Mouse (Mus musculus) T-helper 2 cell (primary cell): ENCODE measurements around the gene Arhgap24.
"Not testable (repeated sequence)": the region's sequence is repeated elsewhere in the genome, so short reads cannot be mapped to it uniquely, and the experiment has no call there.

Experiments
- in situ Hi-C: fragments of 300-600 bp; cut with MboI, MseI; formaldehyde crosslinking; loops from one replicate; pipeline ENCODE4 v1.15.1; 2025; ENCODE audit warnings: high pct_unique_total_duplicates

Gene Arhgap24

DNA sequence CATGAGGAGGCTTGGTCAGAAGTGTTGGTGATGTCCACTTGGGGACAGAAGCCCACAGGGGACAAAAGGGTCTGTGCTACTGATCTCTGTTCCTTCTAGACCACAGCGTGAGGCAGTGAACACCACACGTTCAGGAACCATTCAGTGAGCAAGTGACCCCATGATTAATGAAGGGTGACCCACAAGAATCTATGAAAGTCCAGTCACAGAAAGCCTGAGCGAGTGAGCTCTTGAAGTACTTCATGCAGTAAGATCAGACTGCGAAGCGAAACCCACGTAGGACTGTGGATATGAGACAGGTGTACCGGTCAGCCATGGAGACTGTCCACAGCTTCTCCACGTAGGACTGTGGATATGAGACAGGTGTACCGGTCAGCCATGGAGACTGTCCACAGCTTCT is 391.8 kb downstream of the Arhgap24 start:
- in situ Hi-C loops, result not testable (repeated sequence)

DNA sequence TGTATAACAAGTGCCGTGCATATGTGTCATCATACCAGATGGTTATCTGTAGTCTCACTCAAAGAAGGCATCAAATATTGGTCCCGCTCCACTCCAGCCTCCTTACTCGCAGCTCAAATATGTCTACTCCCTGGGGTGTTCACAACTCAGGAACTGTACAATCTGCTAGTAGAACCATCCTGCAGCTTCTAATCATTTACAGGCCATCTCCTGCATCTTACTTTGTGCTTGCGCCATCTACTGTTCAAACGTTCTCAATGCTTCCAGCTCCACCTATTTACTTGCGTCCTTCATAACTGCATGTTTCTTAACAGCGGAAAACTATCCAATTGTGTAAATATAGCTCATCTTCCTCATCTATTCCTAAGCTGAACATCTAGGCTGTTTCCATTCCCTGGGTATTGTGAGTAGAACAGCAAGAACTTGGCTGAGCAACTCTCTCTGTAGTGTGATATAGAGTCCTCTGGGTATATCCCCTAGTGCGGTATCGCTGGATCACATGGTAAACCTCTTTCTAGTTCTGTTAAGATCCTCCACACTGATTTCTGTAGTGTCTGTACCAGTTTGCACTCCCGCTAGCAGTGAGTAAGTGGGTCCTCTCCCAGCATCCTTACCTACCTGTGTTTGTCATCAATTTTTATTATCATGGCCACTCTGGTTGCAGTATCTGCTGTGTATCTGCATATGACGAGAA is 393.6 kb downstream of the Arhgap24 start:
- in situ Hi-C loops, result loop anchor here (5.0 to 25.0 kb wide), 2 partner anchors 167 to 738 kb away; no protein-coding TSS in a partner anchor

DNA sequence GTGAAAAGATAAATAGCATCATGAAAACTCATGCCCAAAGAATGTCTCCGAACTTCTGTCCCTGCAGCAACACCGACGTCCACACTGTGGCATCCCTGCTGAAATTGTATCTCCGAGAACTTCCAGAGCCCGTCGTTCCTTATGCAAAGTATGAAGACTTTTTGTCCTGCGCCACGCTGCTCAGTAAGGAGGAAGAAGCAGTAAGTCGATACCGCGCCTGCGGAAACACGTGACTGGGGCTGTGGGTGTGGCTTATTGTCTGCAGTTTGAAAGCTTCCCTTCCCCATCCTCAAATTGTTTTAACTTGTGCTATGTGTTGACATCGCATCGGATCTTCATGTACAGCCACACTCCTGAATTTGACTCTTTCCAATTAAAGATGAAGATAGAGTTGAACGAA is 394.4 kb downstream of the Arhgap24 start:
- in situ Hi-C loops, result loop anchor here (5.0 to 25.0 kb wide), 2 partner anchors 168 to 737 kb away; no protein-coding TSS in a partner anchor

DNA sequence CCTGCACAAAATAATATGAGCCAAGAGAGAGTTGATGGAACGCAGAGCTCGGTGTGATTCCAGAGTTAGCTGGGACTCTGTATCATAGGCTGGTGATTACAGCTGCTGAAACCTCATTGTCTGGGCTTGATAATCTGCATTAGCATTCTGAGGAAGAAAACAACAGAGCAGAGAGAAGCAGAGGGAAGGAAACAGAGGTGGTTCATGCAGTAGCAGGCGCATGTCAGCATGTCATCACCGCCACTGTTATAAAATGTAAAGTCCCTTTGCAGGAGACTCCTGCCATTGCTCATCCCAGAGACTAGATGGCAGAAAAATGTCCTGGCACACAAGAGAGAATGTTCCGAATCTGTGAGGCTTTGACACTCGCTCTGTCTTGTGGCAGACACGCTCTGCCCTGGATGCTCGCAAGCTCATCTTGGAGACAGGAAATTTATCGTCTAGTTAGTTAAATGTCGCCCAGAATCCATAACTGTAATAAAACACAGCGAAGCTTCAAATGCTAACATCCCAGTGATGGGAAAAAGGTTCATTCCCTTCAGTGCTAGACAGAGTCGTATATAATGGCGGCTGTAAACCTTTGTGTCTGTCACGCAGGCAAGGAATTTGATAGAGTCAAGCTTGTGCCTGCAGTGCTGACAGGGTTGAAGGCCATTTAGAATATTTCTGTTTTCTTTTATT is 407.4 kb downstream of the Arhgap24 start:
- in situ Hi-C loops, result loop anchor here (25.0 kb wide), 1 partner anchor 724 kb away; no protein-coding TSS in a partner anchor

DNA sequence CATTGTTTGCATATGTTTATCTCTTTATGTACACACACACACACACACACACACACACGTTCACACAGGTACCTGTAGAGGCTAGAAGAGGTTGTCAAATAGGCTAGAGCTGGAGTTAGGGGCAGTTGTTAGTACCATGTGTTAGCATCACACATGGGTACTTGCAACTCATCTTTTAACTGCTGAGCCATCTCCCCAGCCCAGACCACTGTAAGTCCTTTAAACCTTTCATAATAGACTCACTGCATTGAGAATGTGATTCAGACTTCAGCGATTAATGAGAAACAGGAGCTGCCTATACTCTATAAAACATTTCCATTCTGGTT is 407.9 kb downstream of the Arhgap24 start:
- in situ Hi-C loops, result loop anchor here (25.0 kb wide), 1 partner anchor 723 kb away; no protein-coding TSS in a partner anchor

DNA sequence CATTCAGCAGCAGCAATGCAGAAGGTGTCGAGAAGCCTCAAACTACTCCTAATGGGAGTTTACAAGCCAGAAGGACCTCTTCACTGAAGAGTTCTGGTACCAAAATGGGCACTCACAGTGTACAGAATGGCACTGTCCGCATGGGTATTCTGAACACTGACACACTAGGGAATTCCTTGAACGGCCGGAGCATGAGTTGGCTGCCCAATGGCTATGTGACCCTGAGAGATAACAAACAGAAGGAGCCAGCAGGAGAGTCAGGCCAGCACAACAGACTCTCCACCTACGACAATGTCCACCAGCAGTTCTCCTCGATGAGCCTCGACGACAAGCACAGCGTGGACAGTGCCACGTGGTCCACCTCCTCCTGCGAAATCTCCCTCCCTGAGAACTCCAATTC is 411.0 kb downstream of the Arhgap24 start:
- in situ Hi-C loops, result loop anchor here (25.0 kb wide), 1 partner anchor 720 kb away; no protein-coding TSS in a partner anchor

DNA sequence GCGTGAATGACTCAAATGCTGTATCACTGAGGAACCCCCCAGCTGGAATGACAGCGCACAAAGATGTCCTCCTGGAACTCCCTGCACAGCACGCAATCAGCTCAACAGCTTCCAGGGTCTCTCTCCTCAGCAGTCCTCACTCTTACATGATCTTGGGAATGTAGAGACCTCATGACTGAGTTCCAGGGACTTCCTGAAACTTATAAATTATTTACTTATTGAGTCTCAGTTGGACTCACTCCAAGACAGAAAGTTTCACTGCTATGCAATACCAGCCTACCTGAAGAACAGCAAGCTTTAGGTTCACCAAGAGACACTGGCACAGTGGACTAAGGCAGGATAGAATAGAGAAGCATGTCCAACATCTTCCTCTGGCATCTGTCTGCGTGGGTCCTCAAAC is 417.1 kb downstream of the Arhgap24 start:
- in situ Hi-C loops, result loop anchor here (25.0 kb wide), 1 partner anchor 714 kb away; no protein-coding TSS in a partner anchor

DNA sequence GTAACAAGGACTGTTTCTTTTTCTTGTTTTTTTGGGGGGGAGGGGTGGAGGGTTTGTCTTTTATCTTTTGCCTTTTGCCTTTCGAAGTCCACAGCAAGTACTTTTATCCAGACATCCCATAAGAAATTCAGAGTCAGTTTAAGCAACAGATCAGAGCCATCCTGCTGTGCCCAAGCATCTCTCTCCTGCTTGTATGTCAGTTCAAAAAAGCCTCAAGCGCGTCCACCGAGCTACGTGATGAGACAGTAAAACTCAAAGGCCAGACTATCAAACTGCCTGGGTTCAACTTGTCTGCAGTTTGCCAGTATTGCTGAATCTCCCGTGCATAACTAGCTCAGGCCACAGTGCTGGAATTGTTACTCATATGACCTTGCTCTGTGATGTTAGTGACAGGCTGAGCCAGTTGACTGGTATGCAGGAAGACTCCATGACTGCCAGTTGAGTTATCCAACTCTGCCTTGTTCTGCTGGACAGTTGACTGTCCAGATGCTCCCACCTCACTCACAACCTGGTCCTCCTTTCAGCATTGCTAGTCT is 418.6 kb downstream of the Arhgap24 start:
- in situ Hi-C loops, result loop anchor here (25.0 kb wide), 1 partner anchor 713 kb away; no protein-coding TSS in a partner anchor

DNA sequence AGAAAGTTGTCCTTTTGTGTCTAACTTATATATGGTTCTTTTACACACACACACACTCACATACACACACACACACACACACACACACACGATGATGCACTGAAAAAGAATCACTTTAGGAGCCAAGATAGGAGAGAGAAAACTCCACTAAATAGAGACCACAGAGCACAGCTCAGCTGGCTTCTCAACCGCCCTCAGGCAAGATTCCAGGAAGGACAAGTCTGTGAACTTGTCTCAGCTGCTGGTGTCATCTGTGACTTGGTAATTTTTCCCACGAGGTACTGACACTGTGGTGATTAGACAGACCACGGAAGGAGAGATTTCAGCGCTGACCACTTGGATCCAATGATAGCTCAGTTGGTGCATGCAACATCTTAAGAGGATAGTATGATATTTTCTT is 420.0 kb downstream of the Arhgap24 start:
- in situ Hi-C loops, result no loop called here

DNA sequence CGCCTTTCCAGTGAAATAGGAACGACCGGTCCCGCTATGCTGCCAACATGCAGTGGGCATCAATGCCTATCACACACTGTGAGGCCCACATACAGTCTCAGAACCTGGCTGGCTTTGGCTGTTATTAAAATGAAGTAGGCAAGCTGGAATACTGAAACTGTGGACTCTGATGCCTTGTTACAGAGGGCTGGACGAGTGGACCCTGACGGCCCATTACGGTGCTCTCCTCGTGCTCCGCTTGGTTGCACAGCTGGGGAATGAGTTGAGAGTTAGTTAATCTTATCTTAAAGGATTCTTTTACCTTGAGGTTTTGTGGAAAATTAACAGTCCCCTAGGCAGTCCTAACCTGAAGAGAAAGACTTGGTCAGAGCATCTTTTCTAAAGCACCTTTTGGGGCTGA is 422.3 kb downstream of the Arhgap24 start:
- in situ Hi-C loops, result no loop called here

DNA sequence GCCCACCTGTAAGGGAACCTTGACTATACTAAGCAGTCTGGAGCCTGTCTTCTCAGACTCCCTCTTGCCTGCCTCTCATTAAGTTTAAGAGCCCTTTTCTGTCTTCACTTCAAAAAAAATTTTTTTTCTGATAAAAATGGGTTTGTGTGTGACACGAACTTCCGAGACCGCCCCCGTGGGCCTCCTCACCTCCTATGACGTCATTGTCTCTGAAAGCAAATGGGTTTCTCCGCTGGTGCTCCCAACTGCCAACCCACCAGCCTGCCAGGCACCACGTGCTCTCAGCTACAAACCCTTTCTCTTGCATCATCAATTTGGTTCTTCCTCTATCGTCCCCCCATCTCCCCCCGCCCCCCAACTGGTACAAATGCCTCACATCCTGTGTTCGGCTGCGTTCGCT is 422.9 kb downstream of the Arhgap24 start:
- in situ Hi-C loops, result no loop called here

DNA sequence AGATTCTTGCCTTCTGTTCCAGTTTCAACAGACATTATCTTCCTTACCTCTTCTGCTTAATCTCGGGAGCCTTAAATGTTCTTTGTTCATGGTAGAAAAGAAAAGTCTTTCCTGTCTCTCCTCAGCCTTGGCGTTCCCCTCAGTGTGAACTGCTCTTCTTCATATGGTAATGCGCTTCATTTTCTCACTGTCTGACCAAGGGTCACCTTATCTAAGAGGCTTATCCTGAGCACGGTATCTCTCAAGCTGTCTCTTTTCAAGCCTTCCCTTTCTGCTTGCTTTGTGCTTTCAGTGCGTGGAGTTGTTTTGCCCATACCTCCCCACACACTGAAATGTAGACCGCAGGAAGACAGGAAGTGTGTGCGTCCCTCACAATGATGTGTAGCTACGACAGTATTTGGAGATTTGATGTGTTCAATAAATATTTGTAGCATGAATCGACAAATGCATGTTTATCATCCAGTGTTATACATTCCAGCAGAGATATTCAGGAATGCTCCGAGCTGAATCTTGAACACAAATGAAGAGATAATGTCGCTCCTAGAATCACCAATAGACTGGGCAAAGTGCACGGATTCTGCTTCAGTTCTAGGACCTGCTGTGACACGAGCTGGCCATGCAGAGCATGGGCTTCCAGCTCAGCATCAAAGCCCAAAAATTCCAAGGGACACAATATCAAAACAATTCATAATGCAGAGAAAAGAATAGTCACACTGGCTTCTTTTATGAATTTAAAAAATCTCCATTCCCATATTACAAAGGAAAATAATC is 424.4 kb downstream of the Arhgap24 start:
- in situ Hi-C loops, result no loop called here

DNA sequence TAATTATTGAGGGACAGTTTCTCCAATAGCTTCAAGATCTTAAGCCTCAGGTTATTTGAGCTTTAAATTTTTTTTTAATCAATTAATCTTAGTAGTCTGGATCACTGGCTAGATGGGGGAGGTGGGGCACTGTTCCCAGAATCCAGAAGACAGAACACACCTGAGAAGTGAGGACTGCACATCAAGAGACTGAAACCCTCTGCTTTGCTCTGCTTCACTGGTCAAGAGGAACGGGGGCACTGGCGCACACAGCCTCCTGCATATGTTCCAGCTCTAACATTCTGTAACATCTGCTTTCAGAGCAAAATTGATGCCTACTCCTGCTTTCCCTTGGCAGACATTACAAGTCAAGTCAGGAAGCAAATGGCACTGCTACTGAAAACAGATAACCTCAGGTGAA is 439.0 kb downstream of the Arhgap24 start:
- in situ Hi-C loops, result loop anchor here (10.0 kb wide), 1 partner anchor 1885 kb away; no protein-coding TSS in a partner anchor

DNA sequence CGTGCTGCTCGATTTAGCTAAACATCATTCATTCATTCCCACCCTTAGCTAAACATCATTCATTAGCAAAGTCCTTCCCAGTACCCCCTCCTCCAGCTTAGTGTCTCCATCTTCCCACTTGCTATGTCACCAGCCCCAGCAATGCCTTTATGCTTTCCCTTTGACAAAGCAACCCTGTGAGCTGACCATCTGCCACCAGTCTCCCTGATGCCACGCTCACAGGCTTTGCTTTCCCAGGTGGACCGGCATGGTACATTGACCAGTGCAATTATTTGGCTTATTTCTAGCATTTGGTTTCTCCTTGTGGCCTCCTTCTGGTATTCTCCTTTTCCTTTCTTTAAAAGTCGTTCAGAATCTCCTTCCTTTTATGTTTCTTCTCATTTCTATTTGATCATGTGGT is 445.6 kb downstream of the Arhgap24 start:
- in situ Hi-C loops, result loop anchor here (10.0 kb wide), 1 partner anchor 1892 kb away; no protein-coding TSS in a partner anchor

DNA sequence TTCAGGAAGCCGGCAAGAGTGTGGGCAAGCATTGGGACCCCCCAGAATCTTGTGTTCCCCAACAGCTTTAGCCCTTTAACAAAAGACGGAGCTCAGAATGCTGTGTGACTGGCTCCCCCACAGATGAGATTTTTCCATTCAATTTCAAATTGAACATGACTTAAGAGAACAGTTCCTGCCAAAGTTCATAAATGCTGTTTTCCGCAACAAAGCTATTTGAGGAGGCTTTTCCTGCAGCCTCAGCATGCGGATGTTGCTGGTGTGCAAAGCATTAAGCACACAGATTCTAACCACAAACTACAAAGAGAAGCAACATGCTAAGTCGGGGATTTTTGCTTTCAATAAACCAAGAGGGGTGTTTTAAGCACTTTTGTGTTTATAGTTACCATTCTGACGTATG is 449.0 kb downstream of the Arhgap24 start:
- in situ Hi-C loops, result no loop called here

DNA sequence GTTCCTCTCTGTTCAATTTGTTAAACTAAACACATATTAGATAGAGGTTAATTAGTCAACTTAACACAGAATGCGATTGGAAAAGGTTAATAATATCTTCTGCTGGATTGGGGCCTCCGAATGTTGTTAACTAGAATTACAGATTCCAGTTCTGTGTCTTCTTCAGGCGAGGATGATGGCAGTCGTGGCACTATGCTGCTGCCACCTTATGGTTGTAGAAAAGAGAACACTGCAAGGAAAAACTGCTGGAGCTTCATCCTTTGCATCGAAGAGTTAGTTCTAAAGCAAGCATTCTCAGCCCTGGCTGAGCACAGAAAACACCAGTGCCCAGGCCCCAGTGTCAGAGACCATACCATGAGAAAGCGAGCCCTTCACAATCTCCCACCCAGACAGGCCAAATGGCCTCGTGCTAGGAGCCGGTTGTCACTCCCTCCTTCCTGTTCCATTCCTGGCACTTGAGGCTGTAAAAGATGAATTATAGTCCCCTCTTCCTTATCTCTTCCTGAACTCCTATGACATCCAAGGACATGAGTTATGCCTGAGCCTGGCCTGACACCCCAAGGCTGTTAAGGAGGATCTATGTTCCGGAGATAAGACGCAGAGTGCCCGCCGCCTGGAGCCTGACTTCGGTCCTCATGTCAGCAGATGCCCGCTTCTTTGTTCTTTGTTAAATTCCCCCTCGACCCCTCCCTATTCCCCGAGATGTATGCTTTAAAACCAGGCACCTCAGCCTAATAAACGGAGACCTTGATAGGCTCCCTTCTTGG is 462.9 kb downstream of the Arhgap24 start:
- in situ Hi-C loops, result not testable (repeated sequence)

DNA sequence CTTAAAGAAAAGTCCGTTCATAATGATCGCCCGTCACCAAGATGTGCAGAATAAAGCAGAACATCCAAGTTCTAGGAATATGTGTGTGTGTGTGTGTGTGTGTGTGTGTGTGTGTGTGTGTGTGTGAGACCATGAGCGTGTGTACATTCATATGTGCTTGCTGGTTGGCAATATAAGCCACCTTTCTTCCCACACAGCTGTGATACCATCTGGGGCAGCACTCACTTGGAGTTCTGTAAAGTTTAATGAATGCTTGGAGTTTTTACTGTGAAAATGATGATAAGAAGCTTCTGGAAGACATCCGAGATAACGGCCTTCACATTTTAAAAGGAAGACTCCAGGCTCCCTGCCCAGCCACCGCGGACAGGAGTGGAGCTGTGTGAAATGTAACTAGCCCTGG is 465.4 kb downstream of the Arhgap24 start:
- in situ Hi-C loops, result no loop called here

DNA sequence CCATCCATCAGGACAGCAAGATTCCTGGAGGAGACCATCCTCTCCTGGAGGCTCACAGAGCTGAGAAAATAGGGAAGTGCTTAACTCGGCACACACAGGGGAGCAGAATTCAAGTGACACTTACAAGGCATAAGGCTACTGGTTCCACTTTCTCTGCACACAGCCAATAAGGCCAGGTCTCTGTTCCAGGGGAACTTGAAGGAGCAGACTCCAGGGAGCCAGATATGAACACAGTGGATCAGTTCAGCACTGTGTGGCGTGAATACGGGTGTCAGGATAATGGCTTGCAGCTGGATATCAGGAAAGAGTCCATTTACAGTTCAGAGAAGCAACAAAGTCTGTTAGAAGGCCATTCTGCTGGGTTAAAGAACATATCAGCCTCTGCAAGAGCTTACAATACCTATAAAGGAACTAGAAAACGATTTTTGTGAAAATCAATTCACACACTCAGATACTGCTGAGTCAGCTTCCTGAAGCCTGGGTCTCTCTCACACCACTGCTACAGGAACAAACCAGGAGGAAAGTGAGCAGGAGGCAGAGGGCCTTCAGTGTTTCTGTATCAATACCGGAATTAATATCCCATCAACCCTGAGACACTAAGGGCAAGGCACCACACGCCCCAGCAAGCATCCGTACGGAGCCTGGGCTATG is 466.0 kb downstream of the Arhgap24 start:
- in situ Hi-C loops, result no loop called here
